Mouse (Mus musculus) myocyte (in vitro differentiated cells): Measurements from ENCODE around the gene Tcea3.

Source experiments
- CEBPB ChIP-seq: IDR thresholded peaks from 2 replicates; pipeline ENCODE4 v1.6.1; 2011; ENCODE audit warnings: mild to moderate bottlenecking, moderate library complexity; ENCODE audit not compliant: poor library complexity, insufficient read depth, severe bottlenecking
- E2F4 ChIP-seq: IDR thresholded peaks from one replicate; pipeline ENCODE4 v1.6.1; 2011; ENCODE audit warnings: mild to moderate bottlenecking, control low read depth, moderate library complexity; ENCODE audit not compliant: insufficient read depth
- MAX ChIP-seq: IDR thresholded peaks from one replicate; pipeline ENCODE4 v1.6.1; 2011; ENCODE audit warnings: low read depth, mild to moderate bottlenecking, control low read depth
- POLR2A ChIP-seq: IDR thresholded peaks from one replicate; pipeline ENCODE4 v1.6.1; 2011; ENCODE audit warnings: low read depth, mild to moderate bottlenecking, control low read depth, moderate library complexity; ENCODE audit not compliant: insufficient read length
- TCF12 ChIP-seq: IDR thresholded peaks from one replicate; pipeline ENCODE4 v1.6.1; 2011; ENCODE audit warnings: mild to moderate bottlenecking, control low read depth; ENCODE audit not compliant: poor library complexity, insufficient read depth, severe bottlenecking
- TCF3 ChIP-seq: IDR thresholded peaks from one replicate; pipeline ENCODE4 v1.6.1; 2011; ENCODE audit warnings: low read depth, control low read depth; ENCODE audit not compliant: insufficient read length

DNA sequence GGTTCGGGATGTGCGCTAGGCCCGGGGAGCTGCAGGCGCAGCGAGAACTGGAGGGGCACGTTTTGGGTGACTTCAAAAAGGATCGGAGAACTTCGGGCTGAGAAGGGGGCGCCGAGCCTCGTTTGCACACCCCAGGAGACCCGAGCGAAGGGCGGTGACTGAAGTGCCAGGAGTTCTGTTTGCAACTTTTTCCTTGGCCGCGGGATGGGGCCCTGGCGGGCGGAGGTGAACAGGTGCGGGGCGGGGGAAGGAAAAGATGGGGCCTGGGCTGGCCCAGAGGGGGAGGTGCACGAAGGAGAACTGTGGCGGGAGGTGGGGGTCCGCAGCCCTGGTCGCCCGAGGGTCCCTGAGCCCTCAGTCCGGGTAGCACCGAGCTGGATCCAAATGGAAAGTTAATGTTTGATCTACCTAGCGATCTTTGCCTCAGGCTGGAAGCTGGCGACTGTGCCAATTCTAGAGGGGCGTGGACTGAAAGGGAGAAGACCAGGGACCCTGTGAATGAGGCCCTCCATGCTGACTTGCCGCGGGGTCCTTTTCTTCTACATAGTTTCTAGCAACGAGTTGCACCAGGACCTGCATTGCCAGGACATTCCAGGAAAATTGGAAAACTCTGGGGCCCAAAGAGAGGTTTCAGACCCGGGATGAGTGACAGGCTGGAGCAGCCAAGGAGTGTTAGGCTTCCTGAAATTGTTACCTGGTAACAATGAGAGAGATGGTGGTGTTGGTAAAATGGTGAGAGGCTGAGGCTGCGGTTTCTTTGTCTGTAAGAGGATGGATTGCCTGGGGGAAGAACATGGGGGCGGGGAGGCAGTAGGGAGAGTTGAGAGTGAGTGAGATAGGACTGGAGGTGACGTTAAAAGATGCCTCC lies 1.2 kb downstream of the Tcea3 start:
- TF ChIP-seq TCF3: no peak
- TF ChIP-seq CEBPB: no peak
- TF ChIP-seq E2F4: no peak
- no peak for TF ChIP-seq MAX
- TF ChIP-seq POLR2A: no peak
- TF ChIP-seq TCF12: no peak
